Mouse (Mus musculus) cortical plate, adult 2 months (tissue): ENCODE measurements around the gene Rab8a.

Source experiments
- CTCF ChIP-seq: fragments of 200-500 bp; IDR thresholded peaks from 2 replicates; pipeline ENCODE4 v1.5.1; 2011; ENCODE audit warnings: mild to moderate bottlenecking, control low read depth, low read length; ENCODE audit not compliant: insufficient read depth; ENCODE audit errors: extremely low read depth
- POLR2A ChIP-seq: fragments of 200-500 bp; IDR thresholded peaks from 2 replicates; pipeline ENCODE4 v1.6.1; 2011; ENCODE audit warnings: mild to moderate bottlenecking, low read length, control low read depth; ENCODE audit not compliant: insufficient read depth; ENCODE audit errors: extremely low read depth

DNA sequence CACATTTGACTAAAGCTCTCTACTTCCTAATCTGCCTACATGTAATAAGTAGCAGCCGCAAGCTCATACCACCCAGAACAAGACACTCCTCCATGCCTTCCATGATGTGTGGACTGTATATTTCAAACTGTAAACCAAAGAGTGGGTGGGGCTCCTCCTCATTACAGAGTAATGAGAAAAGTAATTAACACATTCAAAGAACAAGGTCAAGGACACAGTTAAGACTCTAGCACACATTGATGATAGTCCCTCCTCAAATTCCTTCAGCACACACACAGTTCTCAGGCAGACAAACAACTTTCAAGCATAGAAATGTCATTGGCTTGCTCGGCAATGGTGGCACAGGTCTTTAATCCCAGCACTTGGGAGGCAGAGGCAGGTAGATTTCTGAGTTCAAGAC lies 45.8 kb upstream of the Rab8a start:
- TF ChIP-seq POLR2A = no peak
- no peak for TF ChIP-seq CTCF
